Mouse (Mus musculus): ENCODE data around the gene Snrk.

Gene Snrk

DNA sequence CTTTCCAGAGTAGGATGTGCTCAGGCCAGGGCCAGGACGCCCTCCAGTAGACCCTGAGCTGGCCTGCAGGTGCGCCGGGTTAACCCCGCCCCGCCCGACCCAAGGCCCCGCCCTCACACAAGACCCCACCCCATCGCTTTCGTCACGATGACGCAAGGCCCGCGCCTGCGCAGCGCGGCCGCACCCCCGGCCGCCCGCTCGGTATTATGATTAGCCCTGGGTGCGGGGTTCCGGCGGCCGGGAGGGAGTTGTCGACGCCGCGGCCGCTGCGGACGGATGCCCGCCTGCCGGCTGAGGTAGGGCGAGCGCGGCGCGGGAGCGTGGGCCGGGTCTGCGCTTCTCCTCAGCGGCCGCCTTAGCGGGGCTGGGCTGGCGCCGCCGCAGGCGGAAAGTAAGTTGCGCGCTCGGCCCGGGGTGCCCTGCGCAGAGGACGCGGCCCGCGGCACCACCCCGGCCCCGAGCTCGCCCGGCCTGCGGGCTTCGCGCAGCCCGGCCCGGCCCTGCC lies at the start of gene Snrk:
TSS of gene Snrk (plus strand) at position 155 of the 505 bp plus-strand sequence.
- in situ Hi-C loops (cut with MboI; ENCODE audit: low pct_unique_long_range_greater_than_20kb in 1 of 2, low sequenced_read_pairs in 2 of 2, unreplicated experiment in 1 of 2) = no loop called here

DNA sequence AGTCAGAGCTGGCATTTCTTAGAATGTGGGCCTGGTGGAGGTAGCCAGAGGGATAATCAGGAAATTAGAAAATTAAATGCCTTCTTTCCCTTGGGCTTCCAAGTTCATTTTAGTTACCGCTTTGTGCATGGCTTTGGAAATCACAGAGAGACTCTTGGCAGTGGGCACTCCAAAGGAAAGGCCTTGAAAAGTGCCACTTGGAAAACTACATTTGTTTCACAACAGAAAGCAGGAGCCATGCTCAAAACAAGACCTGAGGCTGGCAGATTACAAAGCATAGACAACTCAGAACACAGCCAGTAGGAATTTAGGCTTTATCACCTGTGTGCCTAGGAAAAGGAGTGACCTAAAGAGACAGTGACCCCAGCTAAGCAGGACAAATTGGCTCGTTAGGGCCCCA lies 49.4 kb upstream of the Snrk start:
- in situ Hi-C loops (cut with MboI; ENCODE audit: low pct_unique_long_range_greater_than_20kb in 1 of 2, low sequenced_read_pairs in 2 of 2, unreplicated experiment in 1 of 2) = no loop called here

DNA sequence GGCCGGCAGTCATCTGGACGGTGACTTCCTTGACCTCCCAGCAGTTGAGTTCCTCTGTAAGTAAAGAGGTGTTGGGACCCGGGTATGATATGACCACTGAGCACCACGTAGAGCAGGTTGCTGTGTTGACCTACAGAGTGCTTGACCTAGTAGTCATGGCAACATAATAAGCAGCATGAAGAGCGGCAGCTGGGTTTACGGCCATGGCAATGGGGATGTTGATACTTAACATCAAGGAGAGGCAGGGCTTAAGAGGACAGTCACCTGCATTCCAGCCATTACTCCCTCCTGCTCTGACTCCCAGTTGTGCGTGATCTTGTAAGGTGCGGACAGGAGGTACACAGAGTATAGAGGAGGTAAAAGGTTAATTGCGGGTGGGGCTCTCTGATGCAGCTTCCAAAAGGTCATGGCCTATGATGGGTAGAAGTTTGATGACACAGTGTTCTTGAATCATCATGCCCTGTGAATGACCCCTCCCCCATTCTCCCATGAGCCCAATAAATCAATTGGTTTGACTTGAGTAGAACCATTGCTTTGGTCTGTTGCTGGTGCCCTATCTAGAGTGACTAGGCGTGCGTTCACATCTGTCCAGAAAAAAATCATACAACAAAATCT lies 47.4 kb upstream of the Snrk start:
- in situ Hi-C loops (cut with MboI; ENCODE audit: low pct_unique_long_range_greater_than_20kb in 1 of 2, low sequenced_read_pairs in 2 of 2, unreplicated experiment in 1 of 2) = no loop called here

DNA sequence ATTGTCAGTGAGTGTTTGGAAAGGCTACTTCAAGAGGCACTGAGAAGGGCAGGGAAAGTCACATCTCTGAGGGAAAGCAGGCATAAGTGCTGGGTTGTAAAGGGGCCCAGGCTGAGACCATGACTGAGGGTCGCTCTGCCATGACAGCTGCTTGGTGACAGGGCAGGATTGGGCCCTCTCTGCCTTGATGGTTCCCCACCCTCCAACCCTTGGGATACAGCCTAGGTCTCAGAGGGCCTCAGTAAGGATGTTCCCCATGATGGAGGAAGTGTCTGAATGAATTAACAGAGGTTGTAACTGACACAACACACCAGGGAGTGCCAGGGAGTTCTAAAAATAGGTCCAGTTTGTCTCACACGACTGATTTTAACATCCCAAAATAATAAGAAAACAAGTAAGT lies 43.1 kb upstream of the Snrk start:
- in situ Hi-C loops (cut with MboI; ENCODE audit: low pct_unique_long_range_greater_than_20kb in 1 of 2, low sequenced_read_pairs in 2 of 2, unreplicated experiment in 1 of 2) = no loop called here

DNA sequence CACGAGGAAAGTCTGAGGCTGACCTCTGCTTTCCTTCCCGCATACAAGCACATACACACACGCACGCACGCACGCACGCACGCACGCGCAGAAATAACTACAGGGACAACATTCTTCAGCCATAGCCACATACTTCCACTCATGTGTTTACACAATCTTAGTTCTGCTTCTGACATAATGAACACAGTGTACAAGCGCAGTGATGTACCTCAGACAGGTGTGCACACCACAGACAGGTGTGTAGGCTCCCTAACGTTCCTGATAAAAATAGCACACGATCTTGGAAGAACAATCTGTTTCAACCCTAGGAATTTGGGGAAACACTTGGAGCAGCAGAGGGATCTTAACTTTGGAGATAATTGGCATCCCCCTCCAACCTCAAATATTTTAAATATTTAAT lies 42.5 kb upstream of the Snrk start:
- in situ Hi-C loops (cut with MboI; ENCODE audit: low pct_unique_long_range_greater_than_20kb in 1 of 2, low sequenced_read_pairs in 2 of 2, unreplicated experiment in 1 of 2) = no loop called here

DNA sequence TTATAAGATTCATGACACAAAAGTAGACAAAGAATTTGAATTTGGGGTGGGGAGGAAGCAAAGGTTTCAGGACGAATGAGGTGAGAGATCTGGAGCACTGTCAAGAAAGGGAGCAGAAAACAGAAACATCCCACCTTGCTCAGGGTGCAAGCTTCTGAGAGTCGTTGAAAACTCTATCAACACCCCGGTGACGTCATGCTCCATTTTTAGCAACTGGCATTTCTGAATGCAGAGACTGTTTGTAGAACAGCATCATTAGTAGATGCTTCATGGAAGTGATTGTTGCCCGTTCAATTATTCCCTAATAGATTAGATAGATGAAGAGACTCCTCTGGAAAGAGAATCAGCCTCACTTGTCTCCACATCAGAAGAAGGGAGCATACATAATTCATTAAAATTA lies 38.6 kb upstream of the Snrk start:
- in situ Hi-C loops (cut with MboI; ENCODE audit: low pct_unique_long_range_greater_than_20kb in 1 of 2, low sequenced_read_pairs in 2 of 2, unreplicated experiment in 1 of 2) = no loop called here

DNA sequence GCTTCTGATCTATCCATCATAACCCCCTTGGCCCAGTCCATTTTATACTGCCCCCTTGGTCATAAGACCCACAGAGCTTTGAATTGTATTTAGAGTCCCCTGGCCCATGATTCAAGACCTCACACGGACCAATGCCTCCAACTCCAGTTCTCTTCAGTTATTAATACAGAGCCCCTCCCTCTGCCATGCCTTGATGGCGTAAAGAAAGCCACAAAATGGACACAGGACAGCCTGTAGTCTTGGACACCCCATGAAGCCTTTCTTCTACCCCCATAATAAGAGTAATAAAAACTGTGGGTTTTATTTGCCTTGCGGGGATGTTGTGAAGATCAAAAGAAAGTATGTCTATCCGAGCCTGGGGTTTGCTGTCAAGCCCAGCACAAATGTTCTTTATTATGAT lies 33.4 kb upstream of the Snrk start:
- in situ Hi-C loops (cut with MboI; ENCODE audit: low pct_unique_long_range_greater_than_20kb in 1 of 2, low sequenced_read_pairs in 2 of 2, unreplicated experiment in 1 of 2) = no loop called here

DNA sequence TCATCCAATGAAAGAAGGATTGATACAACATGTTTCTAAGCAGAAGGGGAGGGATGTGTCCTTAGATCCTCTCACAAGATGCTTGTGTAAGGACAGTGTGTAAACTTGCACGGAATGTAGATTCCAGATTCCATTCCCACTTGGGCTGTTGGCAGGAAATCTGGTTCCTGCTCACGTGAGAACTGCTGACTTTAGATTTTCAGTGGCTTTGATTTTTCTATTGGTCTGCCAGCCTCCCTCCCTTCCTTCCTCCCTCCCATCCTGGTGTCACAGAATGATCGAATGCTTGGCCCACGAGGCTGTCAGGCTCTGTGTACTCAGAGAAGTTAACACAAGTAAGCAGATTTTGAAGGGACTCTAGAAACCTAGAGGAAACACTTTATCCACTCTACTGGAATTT lies 32.9 kb upstream of the Snrk start:
- in situ Hi-C loops (cut with MboI; ENCODE audit: low pct_unique_long_range_greater_than_20kb in 1 of 2, low sequenced_read_pairs in 2 of 2, unreplicated experiment in 1 of 2) = no loop called here

DNA sequence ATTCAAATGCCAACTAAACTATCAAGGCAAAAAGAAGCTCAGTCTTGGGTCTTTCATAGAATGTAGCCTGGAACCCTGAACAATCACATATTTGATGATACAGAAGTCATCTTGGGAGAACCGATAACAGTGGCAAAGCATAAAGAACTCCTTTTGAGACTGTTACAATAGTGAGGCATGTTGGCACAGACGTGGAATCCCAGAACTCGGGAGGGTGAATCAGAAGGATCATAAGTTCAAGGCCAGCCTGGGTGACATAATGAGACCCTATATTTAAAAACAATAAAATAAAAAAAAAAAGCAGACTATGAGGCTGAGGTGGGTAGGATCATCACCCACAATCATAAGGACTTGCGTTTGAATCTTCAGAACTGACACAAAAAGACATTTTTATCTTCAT lies 32.4 kb upstream of the Snrk start:
- in situ Hi-C loops (cut with MboI; ENCODE audit: low pct_unique_long_range_greater_than_20kb in 1 of 2, low sequenced_read_pairs in 2 of 2, unreplicated experiment in 1 of 2) = no loop called here

DNA sequence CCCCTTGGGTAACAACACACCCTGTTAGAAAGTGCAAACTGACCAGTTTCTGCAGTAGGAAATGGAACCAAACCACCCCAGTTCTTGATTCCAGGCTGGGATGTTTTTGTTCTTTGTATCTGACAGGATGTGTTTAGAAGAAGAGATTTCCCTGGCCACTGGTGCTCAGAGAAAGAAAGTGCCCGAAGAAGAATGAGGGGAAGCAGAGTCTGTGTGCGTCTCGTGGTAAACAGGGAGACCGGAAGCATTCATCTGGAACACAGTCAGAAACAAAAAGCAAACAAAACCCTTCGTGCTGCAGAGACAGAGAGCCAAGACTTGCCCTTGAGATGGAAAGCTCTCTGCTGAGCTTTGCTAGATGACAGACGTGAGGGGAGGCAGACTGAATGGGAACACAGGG lies 32.0 kb upstream of the Snrk start:
- in situ Hi-C loops (cut with MboI; ENCODE audit: low pct_unique_long_range_greater_than_20kb in 1 of 2, low sequenced_read_pairs in 2 of 2, unreplicated experiment in 1 of 2) = no loop called here

DNA sequence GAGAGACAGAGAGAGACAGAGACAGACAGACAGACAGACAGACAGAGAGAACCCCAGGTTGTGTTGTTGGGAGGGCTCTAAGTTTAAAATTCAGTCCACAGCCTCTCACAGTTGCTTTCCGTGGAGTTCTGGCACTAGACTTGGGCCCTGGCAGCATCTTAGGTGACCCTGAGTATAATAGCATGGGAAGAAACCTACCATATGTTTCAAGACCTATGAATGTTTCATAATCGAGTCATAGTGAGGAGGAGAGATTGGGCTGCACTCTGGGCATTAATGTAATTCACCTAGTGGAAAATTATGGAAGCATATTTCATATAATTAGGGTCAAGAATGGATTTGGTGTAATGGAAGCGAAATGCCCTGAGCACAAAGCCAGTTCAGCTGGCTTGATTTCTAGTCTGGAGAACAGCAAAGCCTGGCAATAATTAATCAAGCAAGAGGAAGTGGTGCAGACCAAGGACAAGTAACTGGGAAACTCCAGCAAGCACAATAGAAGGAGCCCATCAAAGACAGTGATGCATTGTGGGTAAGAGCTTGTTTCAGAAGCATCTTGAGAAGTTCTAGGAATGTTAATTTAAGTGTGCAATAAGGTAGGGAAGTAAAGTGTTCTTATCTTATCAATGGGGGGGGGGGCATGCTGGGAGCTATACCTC lies 31.4 kb upstream of the Snrk start:
- in situ Hi-C loops (cut with MboI; ENCODE audit: low pct_unique_long_range_greater_than_20kb in 1 of 2, low sequenced_read_pairs in 2 of 2, unreplicated experiment in 1 of 2) = no loop called here

DNA sequence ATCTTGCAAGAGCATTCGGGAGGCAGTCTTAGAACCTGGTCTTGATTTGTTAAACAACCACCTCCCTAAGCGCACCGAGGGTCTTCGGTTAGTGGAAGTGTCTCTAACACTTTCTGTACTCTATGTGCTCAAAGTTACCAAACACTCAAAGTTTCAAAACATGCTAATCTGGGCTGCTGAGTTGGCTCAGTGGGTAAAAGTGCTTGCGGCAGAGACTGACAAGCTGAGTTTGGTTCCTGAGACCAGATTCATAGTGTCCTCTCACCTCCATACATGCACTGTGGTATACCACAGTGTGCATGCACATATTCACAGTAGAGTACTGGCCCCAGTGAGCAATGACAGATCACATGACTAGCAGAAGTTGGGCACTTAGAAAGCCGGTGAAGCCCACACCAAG lies 30.0 kb upstream of the Snrk start:
- in situ Hi-C loops (cut with MboI; ENCODE audit: low pct_unique_long_range_greater_than_20kb in 1 of 2, low sequenced_read_pairs in 2 of 2, unreplicated experiment in 1 of 2) = no loop called here

DNA sequence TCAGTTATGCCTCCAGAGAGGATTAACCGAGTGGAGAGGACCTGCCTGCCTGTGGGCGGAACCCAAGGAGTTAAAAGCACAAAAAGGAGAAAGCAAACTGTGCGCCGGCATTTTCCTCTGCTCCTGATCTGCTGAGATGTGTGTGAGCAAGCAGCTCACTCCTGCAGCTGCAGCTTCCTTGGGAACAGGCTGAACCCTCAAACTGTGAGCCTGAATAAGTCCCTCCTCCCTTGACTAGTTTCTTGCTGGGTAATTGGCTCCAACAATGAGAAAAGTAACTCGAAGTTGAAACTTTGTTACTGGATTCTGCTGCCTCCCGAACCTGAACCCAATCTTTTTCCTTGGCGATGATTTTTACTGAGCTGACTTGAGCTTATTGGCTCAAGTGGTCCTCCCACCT lies 25.9 kb upstream of the Snrk start:
- in situ Hi-C loops (cut with MboI; ENCODE audit: low pct_unique_long_range_greater_than_20kb in 1 of 2, low sequenced_read_pairs in 2 of 2, unreplicated experiment in 1 of 2) = no loop called here

DNA sequence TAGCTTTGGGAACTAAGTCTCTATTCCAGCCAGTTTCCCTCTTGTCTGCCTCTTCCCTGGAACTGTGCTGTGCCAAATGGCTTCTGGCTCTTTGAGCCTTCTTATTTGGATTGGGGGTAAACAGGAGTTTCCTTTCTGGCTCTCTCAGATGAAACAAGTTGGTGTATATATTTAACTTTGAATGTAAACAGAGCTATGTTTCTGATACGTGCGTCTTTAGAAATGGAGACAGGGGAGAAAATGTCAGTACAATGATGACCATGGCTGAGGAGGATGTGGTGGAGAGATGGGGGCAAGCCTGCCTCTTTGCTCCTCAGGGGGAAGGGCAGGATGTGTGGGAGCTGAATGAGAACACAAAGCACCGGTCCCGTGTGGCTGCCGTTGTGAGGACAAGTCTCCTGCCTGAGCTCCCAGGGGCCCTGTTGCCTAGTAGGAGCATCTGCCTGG lies 25.3 kb upstream of the Snrk start:
- in situ Hi-C loops (cut with MboI; ENCODE audit: low pct_unique_long_range_greater_than_20kb in 1 of 2, low sequenced_read_pairs in 2 of 2, unreplicated experiment in 1 of 2) = no loop called here

DNA sequence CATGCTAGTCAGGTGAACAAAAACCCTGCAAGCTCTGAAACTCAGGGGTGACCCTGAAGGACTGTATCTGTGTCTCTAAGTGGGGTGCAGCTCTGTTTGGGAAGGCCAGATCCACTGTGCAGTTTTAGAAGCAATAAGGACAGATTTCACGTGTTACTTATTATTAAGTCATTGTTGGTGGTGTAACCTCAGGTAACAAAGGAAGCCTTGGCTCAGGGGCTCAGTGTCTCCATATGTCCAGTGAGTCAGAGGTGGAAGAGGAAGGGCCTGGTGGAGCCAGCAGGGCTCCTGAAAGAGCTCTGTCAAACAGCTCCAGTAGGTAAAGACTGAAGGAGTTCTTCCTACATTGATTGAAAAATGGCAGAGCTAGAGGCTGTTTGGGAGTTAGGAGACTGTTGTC lies 22.9 kb upstream of the Snrk start:
- in situ Hi-C loops (cut with MboI; ENCODE audit: low pct_unique_long_range_greater_than_20kb in 1 of 2, low sequenced_read_pairs in 2 of 2, unreplicated experiment in 1 of 2) = no loop called here

DNA sequence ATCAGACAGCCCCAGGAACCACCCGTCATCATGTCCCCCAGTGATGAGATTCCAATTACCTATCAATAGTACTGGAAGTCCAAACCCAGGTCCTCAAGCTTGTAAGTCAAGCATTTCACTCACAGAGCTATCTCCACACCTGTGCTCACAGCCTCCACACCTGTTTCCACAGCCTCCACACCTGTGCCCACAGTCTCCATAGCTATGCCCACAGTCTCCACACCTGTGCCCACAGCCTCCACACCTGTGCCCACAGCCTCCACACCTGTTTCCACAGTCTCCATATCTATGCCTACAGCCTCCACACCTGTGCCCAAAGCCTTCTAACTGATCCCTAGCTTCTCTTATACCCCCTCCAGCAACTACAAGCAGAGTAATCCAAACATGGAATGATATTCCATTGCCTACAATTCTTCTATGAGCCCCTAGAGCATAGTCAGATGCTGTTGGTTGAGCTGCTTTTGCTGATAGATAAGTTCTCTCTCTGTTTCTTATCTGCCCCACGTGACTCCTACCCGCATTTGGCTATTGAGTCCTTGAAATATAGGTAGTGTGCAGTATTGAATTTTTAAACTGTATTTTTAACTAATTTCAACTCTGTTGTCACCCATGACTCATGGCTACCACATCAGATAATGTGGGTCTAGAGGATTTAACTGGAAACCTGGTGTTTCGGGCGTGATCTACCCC lies 20.1 kb upstream of the Snrk start:
- in situ Hi-C loops (cut with MboI; ENCODE audit: low pct_unique_long_range_greater_than_20kb in 1 of 2, low sequenced_read_pairs in 2 of 2, unreplicated experiment in 1 of 2) = no loop called here

DNA sequence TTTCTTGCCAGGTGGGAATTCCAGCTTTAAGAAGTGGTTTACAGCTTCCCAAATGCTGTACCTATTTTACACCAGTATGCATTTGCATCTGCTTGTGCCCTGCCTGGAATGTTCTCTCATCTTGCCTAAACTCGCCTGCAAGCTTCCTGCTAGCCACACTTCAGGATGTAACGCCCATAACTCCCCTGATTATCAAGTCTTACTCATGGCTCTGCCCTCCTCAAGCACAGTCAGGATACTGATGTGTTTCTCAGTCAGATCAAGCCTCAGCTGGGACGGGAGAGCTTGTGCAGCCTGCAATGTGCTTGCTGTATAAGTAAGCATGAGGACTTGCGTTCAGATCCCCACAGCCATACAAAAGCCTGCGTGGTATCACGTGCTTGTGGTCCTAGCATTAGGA lies 19.5 kb upstream of the Snrk start:
- in situ Hi-C loops (cut with MboI; ENCODE audit: low pct_unique_long_range_greater_than_20kb in 1 of 2, low sequenced_read_pairs in 2 of 2, unreplicated experiment in 1 of 2) = no loop called here

DNA sequence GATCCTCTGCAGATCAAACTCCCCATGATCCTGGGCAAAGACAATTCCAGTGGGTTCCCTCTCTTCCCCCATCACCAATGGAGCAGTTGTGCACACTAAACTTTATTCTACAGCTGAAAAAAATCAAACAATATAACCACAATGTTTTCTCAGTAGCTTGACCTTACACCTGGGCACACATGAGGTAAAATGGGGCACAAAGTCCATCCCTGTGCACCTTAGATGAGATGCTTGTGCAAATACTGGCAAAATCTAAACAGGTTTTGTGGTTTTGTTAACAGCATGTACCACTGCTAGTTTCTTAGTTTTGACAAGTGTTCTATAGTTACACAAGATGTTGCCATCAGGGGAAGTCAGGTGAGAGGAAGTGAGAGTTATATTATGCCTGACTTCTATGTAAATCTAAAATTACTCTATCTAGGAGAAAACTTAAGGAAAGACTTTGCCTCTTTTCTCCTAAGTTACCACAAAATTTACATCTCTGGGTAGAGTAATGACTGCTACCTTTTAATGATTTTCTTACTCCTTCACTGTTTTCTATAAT lies 16.4 kb upstream of the Snrk start:
- in situ Hi-C loops (cut with MboI; ENCODE audit: low pct_unique_long_range_greater_than_20kb in 1 of 2, low sequenced_read_pairs in 2 of 2, unreplicated experiment in 1 of 2) = no loop called here

DNA sequence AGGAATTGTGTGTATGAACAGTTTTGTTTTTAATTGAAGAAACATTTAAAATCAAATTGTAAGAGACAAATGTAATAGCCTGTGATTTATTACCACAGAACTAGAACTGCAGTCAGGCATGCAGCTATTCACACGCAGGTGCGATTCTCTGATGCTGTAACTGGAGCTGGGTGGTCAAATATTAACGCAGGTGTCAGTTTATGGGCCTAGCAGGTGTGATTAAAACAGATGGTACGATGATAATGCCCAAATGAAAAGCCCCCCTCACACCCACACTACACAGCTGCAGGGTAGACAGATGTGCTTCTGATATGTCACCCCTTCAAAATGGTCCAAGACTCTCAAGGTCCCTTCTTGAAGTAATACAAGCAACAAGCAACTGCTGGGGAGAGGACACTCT lies 15.9 kb upstream of the Snrk start:
- in situ Hi-C loops (cut with MboI; ENCODE audit: low pct_unique_long_range_greater_than_20kb in 1 of 2, low sequenced_read_pairs in 2 of 2, unreplicated experiment in 1 of 2) = no loop called here

Data from mouse embryonic stem cell (cell line).